Mouse (Mus musculus): Measurements from ENCODE around the gene Phkb.

DNA sequence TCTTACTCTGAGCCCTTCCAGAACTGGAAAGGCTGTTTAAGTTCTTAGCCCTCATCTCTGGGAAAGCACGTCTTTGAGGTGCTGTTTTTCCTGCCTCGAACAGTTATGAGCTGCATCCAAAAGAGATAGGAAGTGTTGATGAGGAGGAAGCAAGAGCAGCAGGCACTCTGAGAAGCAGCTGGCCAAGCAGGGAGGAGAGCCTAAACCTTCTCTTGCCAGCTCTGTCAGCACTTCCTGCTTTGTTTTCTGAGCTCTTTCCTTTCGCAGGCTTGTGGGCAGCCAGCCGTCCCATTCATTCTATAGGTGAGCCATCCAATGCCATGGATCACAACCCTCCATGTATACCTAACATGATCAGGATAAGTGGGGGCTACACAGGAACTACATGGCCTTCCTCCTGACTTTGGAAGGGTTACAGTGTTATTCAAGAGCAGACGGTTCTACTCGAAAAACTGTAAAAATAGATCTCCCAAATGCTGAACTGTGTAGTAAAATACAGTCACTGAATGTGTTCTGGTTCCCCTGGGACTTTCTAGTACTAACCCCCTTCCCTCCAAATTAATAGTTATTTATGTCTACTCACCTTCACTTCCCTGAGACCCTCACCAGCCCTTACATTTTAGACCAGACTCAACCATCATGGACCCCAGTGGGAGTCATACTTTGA, 188.0 kb downstream of the Phkb start:
- TF ChIP-seq CTCF (IDR thresholded peaks at IDR 0.05; ENCODE audit: low read depth), result no peak
- no peak for TF ChIP-seq EP300 (IDR thresholded peaks at IDR 0.05; ENCODE audit: low read depth)

Measured in heart, postnatal 0 days (tissue).